Mouse (Mus musculus) layer of hippocampus, postnatal 25 days (tissue): ENCODE results near the gene Golga7b. TPM values are rescaled to one million over a fixed set of nuclear protein-coding genes. Genes with fewer than 3 reads are reported as not detected.

Source experiments
- DNase-seq, 2 experiments: peaks; one replicate each; pipeline ENCODE4 v3.0.0; 2022; ENCODE audit warnings: mixed read lengths in 2 of 2, low spot score in 1 of 2; ENCODE audit errors: extremely low spot score in 1 of 2
- total RNA-seq, 2 experiments: library from RNA; stranded (reverse); gene quantifications; 2 replicates each; pipeline ENCODE4 v1.2.3; 2021

The Golga7b gene
- 10 to 100 TPM; 76.8 to 77.1 TPM for total RNA-seq

DNA sequence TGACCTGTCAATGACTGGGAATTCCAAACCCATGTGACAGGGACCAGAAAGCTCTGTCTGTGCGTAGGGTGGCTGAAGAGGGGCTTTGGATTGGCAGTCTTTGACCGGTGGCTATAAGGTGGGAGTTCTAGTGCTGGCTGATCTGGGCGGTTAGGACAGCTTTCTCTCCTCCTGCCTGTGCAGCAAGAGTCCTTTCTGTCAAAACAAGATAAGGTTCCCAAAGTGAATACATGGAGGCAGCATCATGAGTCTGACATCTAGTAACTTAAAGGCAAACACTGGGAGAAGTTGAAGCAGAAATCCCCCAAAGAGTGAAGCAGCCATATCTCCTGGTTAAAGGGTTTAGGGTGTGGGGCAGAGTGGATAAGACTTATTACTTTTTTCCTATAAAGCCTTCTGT is at the start of gene Golga7b:
Gene Golga7b, plus strand, starts transcription at position 56 of the 400 bp plus-strand sequence.
- DNase-seq, result no peak

DNA sequence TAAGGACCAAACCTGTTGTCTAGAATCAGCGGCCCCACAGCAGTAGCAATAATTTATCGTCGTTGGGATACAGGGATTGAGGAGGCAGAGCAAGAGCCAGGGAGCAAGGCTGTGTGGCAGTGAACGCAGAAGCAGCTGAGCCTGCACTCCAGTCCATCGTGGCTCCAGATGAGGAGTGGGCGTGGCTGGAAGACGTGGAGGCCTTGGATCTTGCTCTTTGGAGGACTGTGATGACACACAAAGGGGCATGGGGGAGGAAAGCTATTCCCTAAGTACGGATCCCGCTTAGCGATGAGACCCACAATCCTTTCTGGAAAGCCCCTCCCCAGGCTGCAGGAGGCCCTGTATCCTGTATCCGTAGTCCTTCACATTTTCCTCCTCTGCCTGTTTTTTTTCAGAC is 49.3 kb upstream of the Golga7b start:
- no peak for DNase-seq

GRCm38 (mm10) chr19:42201696-42202381 is 45.5 kb upstream of the Golga7b start, which contains the start of gene Sfrp5:
TSS of gene Sfrp5 (minus strand) at chr19:42202252.
- no peak for DNase-seq

- no peak for DNase-seq
Observed at GRCm38 (mm10) chr19:42202467-42202866, 44.9 kb upstream of the Golga7b start.

DNA sequence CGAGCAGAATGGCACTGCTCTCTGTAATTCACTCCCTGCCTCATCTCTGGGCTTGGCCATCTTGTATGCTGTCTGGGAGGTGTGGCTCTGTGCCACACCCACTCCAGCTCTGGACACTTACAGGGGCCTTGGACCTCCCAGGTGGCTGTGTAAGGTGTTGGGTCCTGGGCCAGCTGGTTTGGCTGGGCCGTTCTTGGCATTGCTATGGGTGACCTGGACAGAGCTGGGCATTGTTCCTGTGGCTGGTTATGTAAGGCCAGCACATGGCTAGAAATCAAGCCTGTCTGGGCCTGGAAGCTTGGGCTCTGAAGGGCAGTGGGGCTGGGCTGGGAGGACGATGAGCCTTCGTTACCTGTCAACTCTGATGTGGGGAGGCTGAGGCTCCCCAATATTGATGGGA is 43.1 kb upstream of the Golga7b start:
- no peak for DNase-seq

- no peak for DNase-seq
Observed at GRCm38 (mm10) chr19:42205201-42205600, 42.2 kb upstream of the Golga7b start.

DNA sequence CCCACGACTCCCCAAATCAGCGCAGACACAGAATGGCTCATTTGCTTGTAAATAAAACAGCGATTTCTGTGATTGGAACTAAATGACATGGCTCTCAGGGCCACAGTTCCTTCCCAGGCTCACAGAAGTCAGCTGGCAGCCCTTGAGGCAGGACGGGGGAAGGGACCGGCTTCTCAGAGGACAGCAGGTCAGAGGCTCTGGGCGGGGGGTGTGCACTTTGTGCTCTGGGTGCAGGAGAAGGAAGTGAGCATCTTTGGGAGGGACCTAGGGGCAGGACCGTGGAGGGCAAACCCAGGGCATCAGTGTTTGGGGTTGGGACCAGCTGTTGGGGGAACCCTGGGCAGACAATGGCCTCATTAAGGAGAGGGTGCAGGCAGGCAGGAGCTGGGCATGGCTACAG is 37.9 kb upstream of the Golga7b start:
- no peak for DNase-seq

DNA sequence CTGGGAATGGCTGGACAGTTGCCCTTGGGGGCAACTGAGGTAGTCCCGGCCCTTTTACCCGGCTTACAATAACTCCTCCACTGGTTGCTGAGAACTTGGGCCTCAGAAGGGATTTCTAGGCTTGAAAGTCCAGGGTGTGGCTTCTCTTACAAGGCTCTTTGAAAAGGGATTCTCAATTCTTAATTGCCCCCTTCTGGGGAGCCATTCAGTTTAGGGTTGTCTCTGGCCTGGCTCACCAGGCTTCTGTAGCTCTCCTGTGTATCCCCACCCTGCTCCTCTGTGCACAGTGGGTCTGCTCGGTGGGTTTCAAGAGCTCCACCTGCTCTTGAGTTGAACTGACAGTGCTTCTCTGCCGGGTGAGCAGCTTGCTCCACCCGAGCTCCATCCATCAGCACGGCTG is 37.4 kb upstream of the Golga7b start:
- no peak for DNase-seq

GRCm38 (mm10) chr19:42211936-42212335 is 35.4 kb upstream of the Golga7b start:
- DNase-seq, result no peak

GRCm38 (mm10) chr19:42214601-42215000 is 32.8 kb upstream of the Golga7b start:
- no peak for DNase-seq

DNA sequence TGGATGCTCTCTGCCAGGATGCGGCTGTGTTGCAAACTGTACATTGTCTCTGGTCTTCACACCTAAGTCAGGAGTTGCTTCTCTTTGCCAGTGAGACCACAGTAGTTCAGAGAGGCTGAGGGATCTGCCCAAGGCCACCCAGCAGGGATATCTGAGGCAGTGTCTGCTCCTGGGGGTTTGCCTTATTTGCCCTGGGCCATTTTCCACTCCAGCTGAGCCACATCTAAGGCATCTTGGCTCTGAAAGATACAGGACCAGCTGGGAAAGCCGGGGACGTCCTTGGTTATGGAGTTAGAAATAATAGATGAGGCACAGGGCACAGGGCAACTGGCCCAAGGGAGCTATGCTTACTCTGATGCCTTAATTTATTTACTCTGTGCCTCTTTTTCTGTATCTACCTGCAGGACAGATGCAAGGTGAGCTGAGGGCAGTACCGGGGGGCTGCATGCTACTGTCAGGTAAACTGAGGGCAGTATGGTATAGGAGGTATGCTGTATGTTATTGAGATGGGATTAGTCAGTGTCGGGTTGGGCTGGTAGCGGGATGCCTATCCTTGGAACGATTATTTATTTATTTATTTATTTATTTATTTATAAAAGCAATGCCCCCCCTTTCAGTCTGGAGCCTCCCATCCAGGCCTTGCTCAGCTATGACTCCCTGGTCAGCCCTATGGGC is 30.5 kb upstream of the Golga7b start:
- DNase-seq, result no peak

- DNase-seq, result peak; percentile 47 to 62
Observed at GRCm38 (mm10) chr19:42217374-42217763, 30.0 kb upstream of the Golga7b start.

DNA sequence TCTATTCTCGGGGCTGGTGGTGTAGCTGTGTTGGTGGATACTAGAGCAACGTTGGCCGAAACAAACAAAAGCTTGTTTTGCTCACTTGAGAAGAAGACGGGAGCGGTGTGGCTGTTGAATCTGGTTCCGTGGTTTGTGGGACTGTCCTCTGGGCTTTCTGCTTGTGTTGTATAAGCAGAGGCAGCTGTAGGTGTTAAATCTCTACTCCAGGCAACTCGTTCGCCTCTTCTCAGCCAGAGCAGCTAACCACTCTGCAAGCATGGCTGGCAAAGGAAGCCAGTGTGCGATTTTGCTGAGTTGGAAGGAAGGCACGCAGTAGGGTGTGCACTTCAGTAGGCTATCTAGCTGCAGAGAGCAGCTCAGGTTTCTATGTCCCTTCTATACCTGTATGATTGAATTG is 20.9 kb upstream of the Golga7b start:
- no peak for DNase-seq

GRCm38 (mm10) chr19:42229499-42230287 is 17.7 kb upstream of the Golga7b start:
- DNase-seq, result no peak

DNA sequence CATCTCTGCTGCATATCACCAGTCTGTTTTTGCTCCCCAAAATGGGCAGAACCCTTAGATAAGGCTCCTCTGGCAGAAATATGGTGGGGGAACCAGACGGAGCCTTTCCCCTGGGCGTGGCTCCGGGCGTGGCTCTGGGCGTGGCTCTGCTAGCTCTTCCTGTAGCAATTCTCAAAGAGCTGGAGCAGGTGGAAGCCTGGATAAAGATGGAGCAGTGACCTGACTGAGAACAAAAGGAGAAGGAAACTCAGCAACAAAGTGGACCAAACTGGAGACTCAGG is 17.1 kb upstream of the Golga7b start:
- no peak for DNase-seq

GRCm38 (mm10) chr19:42230986-42231385 is 16.4 kb upstream of the Golga7b start:
- DNase-seq, result no peak

GRCm38 (mm10) chr19:42237602-42238340 is 9.6 kb upstream of the Golga7b start:
- no peak for DNase-seq

- DNase-seq, result no peak
Observed at GRCm38 (mm10) chr19:42238341-42238715, 9.0 kb upstream of the Golga7b start.

DNA sequence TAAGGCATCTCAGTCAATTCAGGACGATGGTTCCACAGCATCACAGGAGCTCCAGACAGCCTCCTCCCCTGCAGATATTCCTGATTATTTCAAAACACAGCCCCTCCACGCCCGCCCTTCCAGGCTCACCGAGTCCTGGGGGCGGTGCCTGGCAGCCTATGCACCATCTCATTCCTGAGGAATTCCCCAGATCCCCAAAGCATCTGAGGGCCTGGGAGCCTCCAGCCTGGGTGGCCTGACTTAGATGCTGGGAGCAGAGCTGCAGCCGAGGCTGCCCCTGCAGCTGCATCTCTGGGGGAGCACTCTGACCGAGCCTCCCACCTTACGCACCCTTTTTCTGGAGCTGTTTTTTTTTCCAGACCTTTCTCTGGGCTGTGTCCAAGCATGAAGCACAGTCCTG is 6.5 kb upstream of the Golga7b start:
- DNase-seq, result no peak

DNA sequence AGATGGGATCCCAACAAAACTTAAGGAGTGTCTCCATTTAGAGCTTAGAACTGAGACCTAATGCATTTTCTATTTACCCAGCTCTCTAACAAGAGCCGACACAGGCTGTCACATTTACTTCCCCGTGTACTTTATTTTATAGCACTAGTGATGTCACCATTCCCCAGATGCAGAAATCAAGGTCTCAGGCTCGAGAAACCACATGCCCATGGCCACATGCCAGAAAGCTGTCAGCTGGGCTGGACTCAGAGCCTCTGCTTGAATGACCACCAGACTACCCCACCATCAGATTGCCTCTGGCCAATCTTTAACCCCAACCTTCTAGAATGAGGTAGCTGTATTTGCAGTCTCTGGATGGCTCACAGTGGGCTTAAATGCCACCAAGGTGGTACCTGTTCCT is 4.0 kb upstream of the Golga7b start:
- no peak for DNase-seq

DNA sequence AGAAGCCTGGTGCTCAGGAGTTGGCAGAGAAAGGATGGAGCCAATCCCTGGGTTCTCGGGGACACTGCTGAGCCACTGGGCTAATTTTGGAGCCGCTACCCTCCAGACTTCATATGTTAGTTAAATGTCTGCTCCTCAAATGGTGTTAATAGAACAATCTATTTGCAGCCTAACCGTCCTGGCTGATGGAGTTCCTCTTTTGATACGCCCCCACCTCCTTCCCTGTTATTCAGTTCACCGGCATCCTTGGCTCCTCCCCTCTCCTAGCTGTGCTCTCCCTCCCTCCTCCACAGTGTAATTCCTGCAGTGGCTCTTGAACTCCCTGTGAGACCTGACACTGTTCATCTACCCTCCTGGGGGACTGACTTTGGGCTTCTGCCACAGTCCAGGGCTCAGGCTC is 748 bp upstream of the Golga7b start:
- DNase-seq, result no peak
